Mouse (Mus musculus) embryo, embryonic 11 days (tissue): ENCODE measurements around the gene Pidd1.

Experiments
- DNase-seq: peaks from one replicate; pipeline ENCODE4 v3.0.0-alpha.2; 2015

Pidd1 gene

DNA sequence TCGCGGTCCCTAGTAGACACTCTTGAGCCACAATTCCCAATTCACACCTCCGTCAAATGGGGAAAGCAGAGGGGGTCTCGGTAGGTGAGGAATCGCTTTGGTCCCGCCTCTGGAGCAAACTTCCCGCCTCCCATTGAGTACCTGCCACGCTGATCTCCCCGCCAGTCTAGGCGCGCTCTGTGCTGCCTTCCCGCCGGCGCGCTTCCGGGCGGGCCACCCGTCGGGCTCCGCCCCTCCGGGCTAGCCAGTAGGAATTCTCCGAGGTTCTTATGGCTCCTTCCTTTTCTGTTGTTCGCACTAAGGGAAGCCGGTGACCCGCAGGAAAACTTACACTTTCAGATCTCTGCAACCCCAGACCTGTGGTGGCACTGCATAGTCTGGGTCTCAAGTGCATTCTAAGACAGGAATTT lies at the start of gene Pidd1:
Pidd1 (minus strand) TSS at position 198 of the 410 bp plus-strand sequence.
- peak; percentile 93 for DNase-seq

DNA sequence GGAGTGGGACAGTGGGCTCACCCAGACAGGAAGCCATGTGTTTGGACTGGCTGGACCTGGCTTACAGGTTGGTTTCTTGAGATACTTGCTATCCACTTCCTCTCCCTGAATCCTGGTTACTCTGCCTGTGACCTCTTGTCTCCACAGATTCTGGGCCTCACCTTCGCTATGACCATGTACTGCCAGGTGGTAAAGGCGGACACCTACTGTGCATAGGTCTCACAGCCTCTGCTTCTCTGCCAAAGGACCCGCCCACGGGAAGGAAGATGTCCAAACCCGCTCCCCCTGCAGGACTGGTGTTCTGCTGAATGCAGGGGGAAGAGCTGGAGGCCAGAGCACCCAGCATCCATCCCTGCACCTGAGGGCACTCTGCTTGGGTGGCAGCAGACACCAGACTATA lies 48.9 kb upstream of the Pidd1 start:
- DNase-seq: no peak

- no peak for DNase-seq
These were observed 47.3 kb upstream of the Pidd1 start for GRCm38 (mm10) chr7:141491151-141491550.

- no peak for DNase-seq
These were observed 43.3 kb upstream of the Pidd1 start for GRCm38 (mm10) chr7:141487141-141487540.

- DNase-seq: no peak
These were observed 42.4 kb upstream of the Pidd1 start for GRCm38 (mm10) chr7:141486239-141486638.

- no peak for DNase-seq
These were observed 41.8 kb upstream of the Pidd1 start for GRCm38 (mm10) chr7:141485606-141486005.

DNA sequence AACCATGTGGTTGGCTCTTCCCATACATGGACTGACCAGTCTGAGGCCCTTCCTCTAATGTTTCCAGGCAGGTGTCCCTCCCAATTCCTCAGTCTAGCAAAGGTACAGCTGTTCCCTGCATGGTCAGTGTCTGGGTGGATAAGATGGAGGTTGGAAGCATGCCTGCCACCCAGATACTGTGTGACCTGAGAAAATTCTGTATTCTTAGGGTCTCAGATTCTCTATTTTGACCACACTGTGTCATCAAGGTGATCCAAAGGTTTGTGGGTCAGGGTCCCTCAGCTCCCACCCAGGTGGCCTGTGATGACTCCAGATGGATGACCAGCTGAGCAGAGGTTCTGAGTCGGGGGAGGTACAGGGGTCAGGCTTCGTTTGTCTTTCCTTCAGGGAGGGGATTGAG lies 41.4 kb upstream of the Pidd1 start:
- no peak for DNase-seq

GRCm38 (mm10) chr7:141484186-141485120 lies 40.6 kb upstream of the Pidd1 start:
- no peak for DNase-seq

DNA sequence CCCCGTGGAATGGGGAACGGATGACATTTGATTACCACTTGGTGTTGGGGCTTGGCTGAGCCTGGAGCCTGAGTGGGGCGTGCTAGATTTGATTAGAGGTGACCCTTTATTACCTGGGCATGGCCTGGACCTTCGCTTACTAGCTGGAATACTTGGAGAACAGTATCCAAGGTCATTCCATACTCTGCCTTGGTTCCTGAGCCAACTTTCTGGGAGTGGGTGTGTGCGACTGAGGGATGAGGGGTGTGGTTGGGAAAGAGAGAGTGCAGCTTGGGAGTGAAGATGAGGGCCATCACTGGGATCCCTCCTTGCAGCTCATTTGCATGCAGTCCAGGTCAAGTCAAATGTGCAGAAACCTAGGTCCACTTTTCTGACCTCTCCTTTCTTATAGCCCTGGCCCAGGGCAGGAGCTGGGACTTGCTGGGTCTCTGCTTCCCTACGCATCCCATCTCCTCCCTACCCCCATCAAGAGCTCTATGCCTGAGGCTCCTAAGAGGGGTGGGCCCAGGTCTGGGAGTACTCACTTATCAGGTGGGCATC lies 39.4 kb upstream of the Pidd1 start:
- no peak for DNase-seq

- no peak for DNase-seq
These were observed 38.8 kb upstream of the Pidd1 start for GRCm38 (mm10) chr7:141482531-141483024.

GRCm38 (mm10) chr7:141481498-141482401 lies 37.9 kb upstream of the Pidd1 start:
- peak; percentile 78 for DNase-seq

- peak; percentile 84 for DNase-seq
These were observed 37.1 kb upstream of the Pidd1 start for GRCm38 (mm10) chr7:141480842-141481497.

DNA sequence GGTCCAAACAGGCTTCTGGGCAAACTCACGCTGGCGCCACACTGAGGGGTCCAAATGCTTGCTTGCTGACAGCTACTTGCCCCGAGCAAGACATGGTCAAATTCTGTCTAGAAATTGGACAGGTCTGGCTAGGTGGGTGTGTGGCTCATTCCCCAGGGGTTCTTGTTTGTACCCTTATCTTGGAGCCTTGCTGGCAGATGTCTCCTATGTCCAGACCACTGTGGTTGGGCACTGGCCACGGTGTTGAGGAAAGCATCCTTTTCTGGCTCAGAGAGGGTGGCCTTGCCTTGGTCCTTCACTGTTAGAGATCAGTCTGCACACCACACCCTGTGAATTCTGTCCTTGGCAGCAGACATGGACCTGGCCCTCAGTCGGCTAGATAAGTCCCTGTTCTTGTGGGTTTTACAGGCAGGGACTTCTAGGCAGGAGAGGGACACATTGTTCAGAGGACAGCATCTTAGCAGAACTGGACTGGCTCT lies 34.5 kb upstream of the Pidd1 start:
- no peak for DNase-seq

DNA sequence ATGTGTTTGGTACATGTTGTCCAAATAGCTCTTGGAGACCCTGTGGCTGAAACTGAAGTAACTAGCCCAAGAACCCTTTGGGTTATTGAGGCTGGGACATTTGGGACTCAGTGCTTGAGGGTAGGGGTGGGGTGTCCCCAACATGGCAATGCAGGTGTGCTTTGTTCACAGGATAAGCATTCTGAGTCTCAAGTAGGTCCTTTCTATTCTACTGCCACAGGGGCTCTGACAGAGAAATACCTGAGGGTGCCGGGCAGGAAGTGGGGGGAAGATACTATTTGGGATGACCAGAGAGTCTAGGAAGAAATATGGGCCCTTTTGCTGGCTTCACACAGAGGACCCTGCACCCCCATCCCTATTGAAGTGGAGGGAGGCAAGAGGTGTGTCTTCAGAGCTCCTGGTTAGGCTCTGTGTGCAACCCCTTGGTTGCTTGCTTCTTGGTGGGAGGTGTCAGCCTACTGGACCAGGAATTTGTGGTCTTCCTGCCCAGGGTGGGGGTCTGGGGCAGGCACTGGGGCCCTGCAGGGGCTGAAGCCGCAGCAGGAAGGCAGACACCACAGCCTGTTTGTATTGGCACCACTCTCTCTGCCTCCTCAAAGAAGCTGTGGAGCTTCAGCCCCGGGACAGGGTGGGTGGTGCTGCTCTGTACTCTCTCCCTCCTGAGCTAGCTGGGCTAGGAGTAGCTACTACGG lies 33.9 kb upstream of the Pidd1 start:
- no peak for DNase-seq

- no peak for DNase-seq
These were observed 33.2 kb upstream of the Pidd1 start for GRCm38 (mm10) chr7:141476981-141477370.

DNA sequence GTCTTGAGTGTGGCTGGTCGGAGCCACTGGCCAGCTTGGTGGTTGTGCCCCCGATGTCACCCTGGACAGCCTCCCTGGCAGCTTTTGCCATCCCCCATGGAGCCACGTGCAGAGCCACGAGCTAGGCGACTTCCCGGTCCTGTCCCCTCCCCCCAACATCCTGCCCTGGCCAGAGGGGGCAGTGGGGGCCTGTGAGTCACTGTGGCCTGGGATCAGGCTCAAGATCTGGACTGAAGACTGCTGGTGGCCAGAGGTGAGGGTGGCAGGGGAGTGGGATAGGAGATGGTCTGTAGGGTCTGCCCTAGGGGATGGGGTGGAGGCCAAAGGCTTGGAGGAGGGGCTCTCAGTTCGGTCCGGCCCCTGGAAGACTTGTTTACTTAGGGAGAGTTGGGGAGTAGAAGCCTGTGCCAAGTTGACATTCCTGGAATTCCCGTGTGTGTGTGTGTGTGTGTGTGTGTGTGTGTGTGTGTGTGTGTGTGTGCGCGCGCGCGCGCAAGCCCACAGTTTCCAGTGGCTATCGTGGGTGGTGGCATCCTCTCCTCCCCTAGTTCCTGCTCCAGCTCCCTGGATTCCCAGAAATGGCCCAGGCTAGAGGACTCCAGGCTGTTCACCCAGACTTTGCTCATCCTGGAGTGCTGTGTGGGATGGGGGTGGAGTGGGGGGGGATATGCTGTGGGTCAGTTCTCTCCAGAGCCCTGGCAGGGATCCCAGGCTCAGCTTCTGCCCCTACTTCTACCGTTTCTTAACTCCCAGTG lies 32.6 kb upstream of the Pidd1 start:
- DNase-seq: peak; percentile 69

DNA sequence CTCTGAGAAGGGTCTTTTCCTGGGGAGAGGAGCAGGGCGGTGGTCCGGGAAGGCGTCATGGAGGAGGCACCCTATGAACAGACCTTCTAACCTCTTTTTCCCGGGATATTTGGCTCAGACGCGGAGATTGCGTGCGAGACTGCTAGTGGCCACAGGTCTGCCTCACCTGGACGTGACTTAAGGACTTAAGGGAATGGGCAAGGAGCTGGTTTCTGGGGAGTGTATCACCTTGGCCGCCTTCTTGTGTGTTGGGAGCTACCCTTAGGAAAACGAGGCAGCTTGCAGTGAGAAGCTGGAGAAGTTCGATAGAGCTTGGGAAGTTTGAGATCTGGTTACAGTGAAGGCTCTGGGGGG lies 32.0 kb upstream of the Pidd1 start:
- no peak for DNase-seq

DNA sequence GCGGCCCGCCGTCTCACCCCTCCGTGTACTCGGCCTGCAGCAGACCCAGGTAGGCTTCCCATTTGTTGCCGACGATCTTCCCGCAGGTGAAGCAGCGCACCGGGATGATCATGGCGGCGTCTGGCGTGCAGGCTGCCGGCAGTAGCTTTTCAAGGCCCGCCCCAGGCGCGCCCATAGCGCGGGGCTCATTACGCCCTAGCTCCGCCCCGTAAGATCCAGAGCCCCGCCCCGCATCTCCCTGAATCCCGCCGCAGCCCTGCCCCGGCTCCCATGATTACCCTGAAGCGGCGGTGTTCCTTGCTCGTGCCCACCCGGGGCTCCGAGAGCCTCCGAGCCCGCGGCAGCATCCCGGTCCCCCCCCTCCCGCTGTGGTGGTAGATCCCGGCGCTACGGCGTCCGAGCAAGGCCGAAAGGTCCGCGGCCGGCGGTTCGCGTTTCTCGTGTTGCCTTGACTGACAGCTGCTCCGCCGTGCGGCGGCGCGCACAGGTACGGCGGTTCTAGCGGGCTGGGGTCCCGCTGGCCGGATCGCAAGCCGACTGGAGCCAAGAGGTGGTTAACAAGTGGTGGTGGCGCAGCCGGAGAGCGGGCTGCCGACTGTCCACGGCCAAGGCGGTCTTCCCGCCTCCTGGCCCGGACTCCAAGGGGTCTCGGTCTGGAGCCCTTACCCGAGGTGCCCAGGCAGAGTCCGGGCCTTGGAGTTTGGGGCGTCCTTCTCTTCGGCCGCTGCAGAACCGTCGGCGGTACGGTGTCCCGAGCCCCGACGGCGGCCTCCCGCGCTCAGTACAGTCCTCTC lies 31.4 kb upstream of the Pidd1 start, which contains the start of the genes Polr2l and Tspan4:
Polr2l (minus strand) TSS at position 122 of the 794 bp plus-strand sequence.
Tspan4 (plus strand) TSS at position 230 of the 794 bp plus-strand sequence.
- peak; percentile 94 for DNase-seq

DNA sequence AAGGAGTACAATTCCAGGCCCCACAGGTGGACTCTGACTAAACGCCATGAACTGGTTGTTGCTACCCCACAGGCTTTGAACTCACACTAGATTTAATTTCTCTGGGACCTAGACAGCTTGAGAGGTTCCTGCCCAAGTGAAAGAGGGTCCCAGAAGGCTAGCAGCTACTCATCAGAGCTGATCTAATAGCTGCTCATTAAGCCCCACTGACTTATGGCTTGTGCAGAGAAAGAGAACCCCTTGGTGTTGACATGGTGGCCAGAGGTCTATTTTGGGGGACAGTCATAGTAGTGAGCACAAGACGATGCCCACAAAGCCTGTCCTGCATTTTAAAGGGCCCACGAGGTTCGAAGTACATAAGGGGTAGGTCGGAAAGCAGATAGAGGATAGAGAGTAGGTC lies 30.3 kb upstream of the Pidd1 start:
- DNase-seq: no peak

- DNase-seq: no peak
These were observed 28.9 kb upstream of the Pidd1 start for GRCm38 (mm10) chr7:141472763-141473162.
